Mouse (Mus musculus) limb, embryonic 14.5 days (tissue): ENCODE data around the gene Fam186b. TPM values are rescaled to one million over a fixed set of nuclear protein-coding genes. Genes with fewer than 3 reads are reported as not detected.
A peak's percentile ranks its signal among the peaks of the same experiment; 100 is the strongest.

Experiments used
- ATAC-seq: fragments of 200-750 bp; cut with Nextera tagmentation; 2 replicates; pipeline ENCODE4 v1.8.0; 2017; ENCODE audit warnings: low read depth, moderate number of reproducible peaks, moderate TSS enrichment; ENCODE audit not compliant: low FRiP score
- DNase-seq: peaks from one replicate; pipeline ENCODE4 v3.0.0-alpha.2; 2015; ENCODE audit warnings: low spot score
- H3K27ac ChIP-seq: fragments of 300-500 bp; sonication (generic); replicated peaks from 2 replicates; pipeline ENCODE4 v1.5.1; 2014; ENCODE audit warnings: low read depth, mild to moderate bottlenecking, low read length, moderate library complexity, mixed read lengths
- H3K27me3 ChIP-seq: fragments of 300-500 bp; sonication (generic); 2 replicates; pipeline ENCODE4 v1.6.1; 2014; ENCODE audit warnings: low read length, mixed read lengths; ENCODE audit not compliant: control insufficient read depth, insufficient read depth
- H3K36me3 ChIP-seq: fragments of 300-500 bp; sonication (generic); 2 replicates; pipeline ENCODE4 v1.6.1; 2014; ENCODE audit warnings: mild to moderate bottlenecking, low read length, moderate library complexity, mixed read lengths; ENCODE audit not compliant: control insufficient read depth, insufficient read depth
- H3K4me1 ChIP-seq: fragments of 300-500 bp; sonication (generic); 2 replicates; pipeline ENCODE4 v1.6.1; 2014; ENCODE audit warnings: antibody characterized with exemption, low read length, mixed read lengths; ENCODE audit not compliant: control insufficient read depth, insufficient read depth
- H3K4me2 ChIP-seq: fragments of 300-500 bp; sonication (generic); replicated peaks from 2 replicates; pipeline ENCODE4 v1.6.1; 2014; ENCODE audit warnings: low read depth, mild to moderate bottlenecking, low read length, moderate library complexity; ENCODE audit not compliant: severe bottlenecking
- H3K4me3 ChIP-seq: fragments of 300-500 bp; sonication (generic); replicated peaks from 2 replicates; pipeline ENCODE4 v1.5.1; 2014; ENCODE audit warnings: low read length
- H3K9ac ChIP-seq: fragments of 300-500 bp; sonication (generic); 2 replicates; pipeline ENCODE4 v1.6.1; 2014; ENCODE audit warnings: mild to moderate bottlenecking, low read depth, low read length, moderate library complexity; ENCODE audit not compliant: severe bottlenecking
- H3K9me3 ChIP-seq: fragments of 300-500 bp; sonication (generic); 2 replicates; pipeline ENCODE4 v1.6.1; 2016; ENCODE audit warnings: low read length; ENCODE audit not compliant: control insufficient read depth
- POLR2A ChIP-seq: fragments of 200-500 bp; IDR thresholded peaks from 2 replicates; pipeline ENCODE4 v1.8.0; 2012; ENCODE audit warnings: inconsistent platforms, mild to moderate bottlenecking, moderate library complexity, borderline replicate concordance; ENCODE audit not compliant: insufficient read depth, insufficient read length; ENCODE audit errors: extremely low read depth
- WGBS: fragments of 180-500 bp; shearing (Covaris S2); extraction: QIAGEN DNeasy Blood & Tissue Kit; methylation state at CpG from one replicate; pipeline ENCODE4 v1.1.7; 2014; 5-methylcytosine and 5-hydroxymethylcytosine counted together
- polyA plus RNA-seq, 2 experiments: library from polyadenylated mRNA; depleted of rRNA in 1 of 2; stranded (reverse) in 1 of 2; unstranded in 1 of 2; fragments of >200 nt; fragmentation: Nextera tagmentation in 1 of 2; extraction: Ambion mirVana in 1 of 2; gene quantifications; 2 replicates each; pipeline versions ENCODE4 v1.2.1 to v1.2.3; 2012 to 2014

Gene Fam186b
- polyA plus RNA-seq (2012; rRNA removed) = 0.19 and 0.24 TPM in 2 replicates
- 0.12 and 0.32 TPM in 2 replicates for polyA plus RNA-seq (2014; fragmentation: Nextera tagmentation; extraction: Ambion mirVana)

- Histone ChIP-seq H3K27me3 (no peaks in the 10 kb centered on the region), H3K36me3 (no peaks in the 10 kb centered on the region), H3K27ac (peak within 1 kb of the TSS; percentile 88), H3K4me2 (peak within 1 kb of the TSS; percentile 72), H3K4me1 (peaks cover 11% of the 10 kb centered on the region; the same call in 1 of the 2 replicates), H3K9me3 (no peaks in the 10 kb centered on the region), H3K4me3 (peak within 1 kb of the TSS; percentile 71), H3K9ac (peak within 1 kb of the TSS; percentile 78)
- no peak for TF ChIP-seq POLR2A
- ATAC-seq = no peak
- WGBS = under 1% methylated on average over 15 of the region's 17 CpGs
- DNase-seq = no peak
Measured at GRCm38 (mm10) chr15:99295484-99295981, at the start of gene Fam186b. TSS of gene Fam186b (minus strand) at chr15:99295888.

- peaks cover 53% of the 10 kb centered on the region for H3K4me1 ChIP-seq
- WGBS = 42% methylated on average over 4 of the region's 4 CpGs
- DNase-seq = no peak
Measured at GRCm38 (mm10) chr15:99344961-99345360, 49.3 kb upstream of the Fam186b start.

GRCm38 (mm10) chr15:99344148-99344870, 48.6 kb upstream of the Fam186b start:
- Histone ChIP-seq H3K9me3 (no peaks in the 10 kb centered on the region), H3K27me3 (no peaks in the 10 kb centered on the region), H3K27ac (peak overlapping the region; percentile 79), H3K4me1 (peaks cover 52% of the 10 kb centered on the region), H3K36me3 (no peaks in the 10 kb centered on the region), H3K4me3 (no peak overlapping the region), H3K4me2 (no peak overlapping the region), H3K9ac (no peak overlapping the region)
- 37% methylated on average over 8 of the region's 8 CpGs for WGBS
- DNase-seq (peak; percentile 34), ATAC-seq (peak; percentile 64; the same call in 1 of the 2 replicates)
- TF ChIP-seq POLR2A = no peak

More at GRCm38 (mm10) chr15:99344961-99345360, 49.3 kb upstream of the Fam186b start:
- TF ChIP-seq POLR2A = no peak
- peak; percentile 45; the same call in 1 of the 2 replicates for ATAC-seq
- Histone ChIP-seq H3K9ac (no peak overlapping the region), H3K36me3 (no peaks in the 10 kb centered on the region), H3K4me2 (no peak overlapping the region), H3K27ac (peak overlapping the region; percentile 79), H3K9me3 (no peaks in the 10 kb centered on the region), H3K27me3 (no peaks in the 10 kb centered on the region), H3K4me3 (no peak overlapping the region)

GRCm38 (mm10) chr15:99343414-99344147, 47.9 kb upstream of the Fam186b start:
- WGBS = 17% methylated on average over 5 of the region's 5 CpGs
- H3K4me2 ChIP-seq = peak overlapping the region; percentile 19
- no peak for TF ChIP-seq POLR2A
- peak; percentile 32; the same call in 1 of the 2 replicates for ATAC-seq
- no peak overlapping the region for H3K4me3 ChIP-seq
- H3K9me3 ChIP-seq = no peaks in the 10 kb centered on the region
- H3K36me3 ChIP-seq = no peaks in the 10 kb centered on the region
- peaks cover 56% of the 10 kb centered on the region for H3K4me1 ChIP-seq
- peak overlapping the region; percentile 79 for H3K27ac ChIP-seq
- H3K27me3 ChIP-seq = no peaks in the 10 kb centered on the region
- peak overlapping the region; percentile 8; the same call in 1 of the 2 replicates for H3K9ac ChIP-seq
- no peak for DNase-seq
